Mouse (Mus musculus): Measurements from ENCODE around the gene Ctbs.

GRCm38 (mm10) chr3:146444880-146445279, 4.7 kb upstream of the Ctbs start:
- TF ChIP-seq POLR2A (IDR thresholded peaks at IDR 0.05; ENCODE audit: insufficient read depth, low read depth, low read length) (no peak), CTCF (IDR thresholded peaks at IDR 0.05; ENCODE audit: insufficient read depth, low read depth, low read length) (no peak)

All from olfactory bulb, adult 2 months (tissue).